Mouse (Mus musculus) layer of hippocampus, adult 2 months (tissue): ENCODE data around the gene Pde4d. TPM values are rescaled to one million over a fixed set of nuclear protein-coding genes. Genes with fewer than 3 reads are reported as not detected.

Source experiments
- DNase-seq, 2 experiments: peaks; one replicate each; pipeline ENCODE4 v3.0.0; 2022; ENCODE audit warnings: low spot score in 2 of 2
- H3K27ac ChIP-seq: fragments of 200-600 bp; 2 replicates; pipeline ENCODE4 v1.8.1; 2022
- H3K4me3 ChIP-seq: fragments of 200-600 bp; 2 replicates; pipeline ENCODE4 v1.8.1; 2022; ENCODE audit warnings: mild to moderate bottlenecking
- CTCF ChIP-seq: fragments of 200-600 bp; conservative IDR thresholded peaks from 2 replicates; pipeline ENCODE4 v1.8.1; 2022; ENCODE audit warnings: antibody characterized with exemption, mild to moderate bottlenecking, moderate library complexity
- total RNA-seq, 2 experiments: library from RNA; stranded (reverse); gene quantifications; 2 replicates each; pipeline ENCODE4 v1.2.3; 2021

Pde4d gene
- total RNA-seq, 2 experiments from 2014 or later = 72.2 to 73.8 TPM

DNA sequence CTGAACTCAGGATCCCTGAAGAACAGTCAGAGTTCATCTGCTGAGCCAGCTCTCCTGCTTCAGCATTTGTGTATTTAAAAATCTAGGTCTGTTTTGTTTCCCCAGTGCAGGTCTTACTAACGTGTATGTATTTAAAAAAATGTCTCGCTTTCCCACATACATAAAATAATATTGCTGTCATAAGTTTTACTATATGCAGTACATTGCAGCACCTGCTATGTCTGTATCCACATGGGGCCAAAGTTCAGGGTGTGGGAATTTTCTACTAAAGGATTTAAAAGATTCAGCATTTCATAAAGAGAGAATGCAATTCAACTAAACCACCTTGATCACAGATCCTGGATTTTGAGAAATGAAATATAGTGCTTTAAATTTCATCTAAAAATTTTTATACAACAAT, 646.9 kb downstream of the Pde4d start:
- Histone ChIP-seq H3K4me3 (no peak overlapping the region), H3K27ac (no peak overlapping the region)
- no peak for TF ChIP-seq CTCF
- no peak for DNase-seq

- peak in 1 of 2 experiments; percentile 9 for DNase-seq
- H3K4me3 ChIP-seq = peak overlapping the region; percentile 59
- no peak for TF ChIP-seq CTCF
- H3K27ac ChIP-seq = peak overlapping the region; percentile 95
These were observed 666.2 kb downstream of the Pde4d start for GRCm38 (mm10) chr13:109116004-109116341.

DNA sequence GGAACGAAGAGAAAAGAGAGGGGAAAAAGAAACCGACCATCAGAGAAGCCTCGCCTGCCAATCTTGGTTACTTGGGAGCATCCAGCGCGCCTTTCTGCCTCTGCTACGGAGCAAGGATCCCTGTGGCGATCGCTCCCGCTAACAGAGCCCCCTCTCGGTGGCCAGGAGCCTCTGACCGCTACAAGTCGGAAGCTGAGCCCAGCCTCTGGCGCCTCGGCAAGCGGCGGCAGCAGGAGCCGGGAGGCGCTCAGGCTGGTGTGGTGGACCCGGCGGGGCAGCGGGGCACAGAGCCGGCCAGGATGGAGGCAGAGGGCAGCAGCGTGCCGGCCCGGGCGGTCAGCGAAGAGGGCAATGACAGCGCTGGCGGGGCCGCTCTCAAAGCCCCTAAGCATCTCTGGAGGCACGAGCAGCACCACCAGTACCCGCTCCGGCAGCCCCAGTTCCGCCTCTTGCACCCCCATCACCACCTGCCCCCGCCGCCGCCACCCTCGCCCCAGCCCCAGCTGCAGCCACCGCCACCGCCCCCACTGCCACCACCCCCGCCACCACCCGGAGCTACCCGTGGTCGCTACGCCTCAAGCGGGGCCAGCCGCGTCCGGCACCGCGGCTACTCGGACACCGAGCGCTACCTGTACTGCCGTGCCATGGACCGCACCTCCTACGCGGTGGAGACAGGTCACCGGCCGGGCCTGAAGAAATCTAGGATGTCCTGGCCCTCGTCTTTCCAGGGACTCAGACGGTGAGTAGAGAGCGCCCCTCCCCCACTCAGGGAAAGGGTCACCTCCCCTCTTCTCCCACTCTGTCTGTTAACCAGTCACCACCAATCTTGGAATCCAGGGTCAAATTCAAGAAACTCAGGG, 666.8 kb downstream of the Pde4d start:
- peak; percentile 42 to 46 for DNase-seq
- peak overlapping the region; percentile 95 for H3K27ac ChIP-seq
- H3K4me3 ChIP-seq = peak overlapping the region; percentile 59
- TF ChIP-seq CTCF = peak; percentile 74

DNA sequence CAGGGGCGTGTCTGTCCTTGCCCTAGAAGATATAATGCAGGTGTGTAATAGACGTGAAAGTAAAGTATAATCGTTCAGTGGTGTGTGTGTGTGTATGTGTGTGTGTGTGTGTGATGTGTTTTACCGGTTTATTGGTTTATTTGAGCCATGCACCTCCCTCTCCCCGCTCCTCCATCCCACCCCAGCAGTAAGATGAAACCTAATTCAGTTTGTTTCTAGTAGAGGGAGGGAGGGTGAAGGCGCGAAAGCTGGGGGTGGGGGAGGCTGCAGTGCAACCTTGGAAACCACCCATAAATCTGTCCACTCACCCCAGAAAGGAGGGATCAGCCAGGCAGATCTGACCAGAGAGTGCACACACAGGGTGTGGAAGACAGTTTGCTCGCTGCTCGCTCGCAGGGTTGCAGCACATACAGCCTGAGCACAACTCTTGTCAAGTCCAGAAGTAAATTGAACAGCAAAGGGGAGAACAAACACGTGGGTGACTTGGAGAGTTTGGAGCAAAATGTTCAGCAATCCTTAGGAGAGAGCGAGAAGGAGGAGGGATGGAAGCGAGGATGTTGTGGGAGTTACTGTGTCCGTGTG, 667.6 kb downstream of the Pde4d start:
- H3K27ac ChIP-seq = peak overlapping the region; percentile 95
- TF ChIP-seq CTCF = no peak
- H3K4me3 ChIP-seq = peak overlapping the region; percentile 59
- peak in 1 of 2 experiments; percentile 13 for DNase-seq

DNA sequence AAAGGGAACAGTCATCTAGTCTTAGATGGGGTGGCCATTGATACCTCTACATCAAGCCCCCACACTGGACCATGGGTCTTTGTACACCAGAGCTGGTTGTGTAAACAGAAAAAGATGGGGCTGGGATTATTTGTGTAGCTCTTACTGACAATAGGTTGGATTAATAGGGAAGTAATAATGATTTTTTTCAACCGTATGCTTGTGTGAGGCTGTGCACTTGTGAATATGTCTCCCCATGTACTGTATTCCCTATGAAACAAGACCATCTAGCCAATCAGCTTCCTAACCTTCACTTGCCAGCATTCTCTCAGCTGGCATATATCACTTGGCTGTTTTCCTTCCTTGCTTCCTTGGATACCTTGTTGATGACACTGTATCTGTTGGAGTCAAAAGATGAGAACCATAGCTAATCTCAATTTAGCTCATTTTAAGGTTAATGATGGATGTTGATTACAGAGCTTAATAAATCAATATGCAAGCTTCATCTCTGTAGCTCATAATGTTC, 668.6 kb downstream of the Pde4d start:
- Histone ChIP-seq H3K4me3 (peak overlapping the region; percentile 23; the same call in 1 of the 2 replicates), H3K27ac (0 out of 2 replicates have a peak overlapping the region, but pooled peaks have one; percentile 5)
- TF ChIP-seq CTCF = no peak
- no peak for DNase-seq

DNA sequence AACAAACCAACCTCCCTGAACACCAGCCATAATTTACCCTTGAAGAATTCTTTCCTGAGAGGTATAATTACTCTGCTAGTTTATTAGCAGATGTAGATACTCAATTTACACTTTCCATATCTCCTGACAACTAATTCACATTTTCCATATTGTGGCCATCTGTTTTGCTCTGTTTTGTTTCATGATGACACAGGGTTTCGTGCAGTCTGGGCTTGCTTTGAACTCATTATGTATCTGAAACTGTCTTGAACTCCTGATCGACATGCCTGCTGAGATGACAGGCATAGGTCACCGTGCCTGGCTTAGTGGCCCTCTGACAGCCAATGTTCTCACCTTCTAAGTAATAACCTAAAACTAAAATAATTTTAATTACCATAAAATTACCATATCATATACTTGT, 672.1 kb downstream of the Pde4d start:
- TF ChIP-seq CTCF = no peak
- no peak for DNase-seq
- Histone ChIP-seq H3K27ac (no peak overlapping the region), H3K4me3 (no peak overlapping the region)

DNA sequence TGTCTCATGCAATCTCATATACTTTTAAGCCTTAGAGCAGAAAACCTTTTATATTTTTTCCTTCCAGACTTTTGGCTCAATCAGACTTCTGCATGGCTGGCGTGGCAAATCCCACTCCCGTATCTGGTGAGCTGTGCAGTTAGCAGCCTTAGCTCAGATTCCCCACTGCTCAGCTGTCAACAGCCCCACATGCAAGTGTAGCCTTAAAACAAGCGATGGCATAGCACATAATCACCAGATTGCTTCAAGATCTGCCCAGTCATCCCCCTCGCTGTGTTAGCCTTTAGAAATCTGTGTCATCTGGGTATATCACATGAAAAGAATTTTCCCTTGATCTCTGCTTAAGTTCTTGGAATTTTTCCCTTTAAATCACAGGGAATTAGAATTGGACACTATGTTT, 686.7 kb downstream of the Pde4d start:
- H3K4me3 ChIP-seq = no peak overlapping the region
- TF ChIP-seq CTCF = no peak
- peak overlapping the region; percentile 36; the same call in 1 of the 2 replicates for H3K27ac ChIP-seq
- peak; percentile 15 to 33 for DNase-seq

- DNase-seq = no peak
- H3K4me3 ChIP-seq = no peak overlapping the region
- no peak for TF ChIP-seq CTCF
- no peak overlapping the region for H3K27ac ChIP-seq
These were observed 709.0 kb downstream of the Pde4d start for GRCm38 (mm10) chr13:109158703-109159102.

DNA sequence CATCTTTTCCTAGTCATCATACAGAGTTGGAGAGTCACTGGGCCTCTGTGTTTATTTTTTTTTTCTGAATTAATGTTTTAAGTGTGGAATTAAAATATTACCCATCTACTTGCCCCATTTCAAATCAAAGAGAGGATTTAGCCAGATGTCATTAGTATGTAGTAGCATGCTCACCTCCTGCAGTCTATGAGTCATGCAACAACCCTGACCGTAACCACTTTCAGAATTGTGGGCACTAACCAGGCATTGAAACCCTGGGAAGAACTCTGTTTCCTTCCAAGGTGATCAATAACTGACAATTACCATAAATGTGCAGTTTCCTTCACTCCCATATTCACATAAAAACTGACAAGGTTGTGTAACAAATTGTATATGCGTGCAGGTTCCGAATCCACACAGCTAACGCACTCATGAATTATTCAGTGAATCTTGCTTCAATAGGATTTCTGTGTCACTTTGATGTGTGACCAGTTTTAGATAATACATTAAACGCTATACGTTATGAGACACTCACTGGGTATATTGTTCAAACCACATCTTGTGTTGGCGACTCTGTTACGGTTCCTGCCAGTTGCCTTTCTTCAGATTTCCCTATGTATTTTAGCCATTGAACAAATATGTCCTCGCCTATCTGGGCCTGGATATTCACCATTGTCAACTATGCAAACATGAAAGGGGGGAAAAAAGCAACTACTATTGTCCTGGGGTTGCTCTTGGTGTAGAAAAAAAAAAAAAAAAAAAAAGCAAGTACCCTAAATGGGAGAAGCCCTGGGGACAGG, 719.0 kb downstream of the Pde4d start:
- DNase-seq = no peak
- H3K4me3 ChIP-seq = no peak overlapping the region
- TF ChIP-seq CTCF = no peak
- no peak overlapping the region for H3K27ac ChIP-seq

DNA sequence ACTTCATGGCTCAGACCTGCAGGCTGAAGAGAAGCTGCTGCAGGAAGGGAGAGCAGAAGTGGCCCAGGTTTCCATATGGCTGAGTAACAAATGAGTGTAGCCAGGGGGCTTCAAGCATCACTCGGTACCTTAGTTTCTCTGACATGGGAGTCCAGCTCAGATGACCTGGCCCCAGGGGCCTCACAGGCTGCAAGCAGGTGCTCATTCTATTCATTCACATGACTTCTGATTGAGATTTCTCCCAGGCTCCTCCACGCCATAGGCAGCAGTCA, 719.5 kb downstream of the Pde4d start:
- H3K27ac ChIP-seq = no peak overlapping the region
- no peak for DNase-seq
- H3K4me3 ChIP-seq = no peak overlapping the region
- TF ChIP-seq CTCF = no peak

DNA sequence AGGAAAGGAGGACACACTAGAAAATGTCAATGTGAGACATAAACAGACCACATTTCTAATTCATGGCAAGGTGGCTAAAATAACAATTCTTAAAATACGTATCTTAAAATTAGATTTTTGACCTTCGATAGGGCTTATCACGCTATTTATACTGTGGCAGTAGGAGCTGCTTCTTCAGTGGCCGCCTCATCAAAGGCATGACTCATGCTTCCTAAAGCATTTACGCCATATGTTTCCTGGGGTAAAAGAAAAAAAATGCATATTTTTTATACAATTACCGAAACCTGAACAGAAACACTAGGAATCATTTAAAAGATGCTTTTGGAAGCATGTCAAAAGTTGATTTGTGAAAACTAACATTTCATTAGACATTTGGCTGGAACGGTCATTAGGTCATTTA, 721.9 kb downstream of the Pde4d start:
- Histone ChIP-seq H3K27ac (peak overlapping the region; percentile 36; the same call in 1 of the 2 replicates), H3K4me3 (no peak overlapping the region)
- no peak for DNase-seq
- TF ChIP-seq CTCF = no peak

DNA sequence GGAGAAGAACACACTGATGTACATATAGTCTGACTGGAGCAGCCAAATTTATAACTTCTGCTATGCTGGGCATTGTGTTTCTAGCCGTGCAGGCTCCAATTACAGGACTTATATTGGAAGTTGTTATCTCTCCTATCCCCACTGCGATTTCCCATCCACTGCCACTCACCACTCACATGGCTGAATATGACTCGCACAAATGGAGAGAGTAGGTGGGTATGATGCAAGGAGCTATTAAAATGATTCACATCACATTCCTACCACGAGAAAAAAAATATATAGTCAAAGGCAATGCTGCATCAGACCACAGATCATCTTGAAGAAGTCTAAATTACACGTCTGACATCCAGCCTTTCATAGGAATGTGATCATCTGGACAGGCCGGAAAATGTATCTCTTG, 725.5 kb downstream of the Pde4d start:
- Histone ChIP-seq H3K4me3 (no peak overlapping the region), H3K27ac (no peak overlapping the region)
- TF ChIP-seq CTCF = no peak
- DNase-seq = peak in 1 of 2 experiments; percentile 16

DNA sequence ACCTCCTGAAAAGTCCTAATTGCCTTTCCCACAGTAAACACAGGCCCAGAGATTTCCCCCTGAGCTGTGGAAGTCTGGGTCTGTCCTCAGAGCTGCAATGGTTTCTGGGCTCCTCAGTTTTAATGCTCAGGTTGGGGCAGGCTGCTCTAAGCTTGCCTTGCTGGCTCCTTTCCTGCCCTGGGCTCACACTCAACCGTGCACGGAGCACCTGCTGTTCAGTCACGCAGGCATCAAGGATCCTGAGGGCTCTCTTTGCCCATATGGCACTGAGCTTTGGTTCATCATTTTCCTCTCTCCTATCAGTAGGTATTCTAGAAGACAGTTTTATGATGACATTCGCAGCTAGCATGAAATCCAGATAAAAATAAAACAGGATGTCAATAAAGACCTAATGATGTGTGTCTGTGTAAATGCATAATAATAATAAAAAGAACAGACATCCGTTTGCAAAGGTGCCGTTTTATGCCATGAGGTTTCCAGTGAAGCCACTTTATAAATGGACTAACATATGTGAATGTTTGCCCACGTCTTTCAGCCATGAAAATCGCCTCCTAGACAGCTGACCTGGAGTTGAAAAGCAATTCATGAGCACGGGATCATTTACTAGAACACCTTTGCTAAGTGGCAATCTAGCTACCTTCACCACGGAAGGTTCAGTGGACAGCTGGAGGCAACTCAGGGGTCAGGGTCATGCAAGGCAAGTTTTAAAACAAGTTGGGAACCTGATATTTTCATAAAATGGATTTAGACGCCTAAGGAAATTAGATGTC, 726.3 kb downstream of the Pde4d start:
- DNase-seq = no peak
- TF ChIP-seq CTCF = no peak
- H3K4me3 ChIP-seq = no peak overlapping the region
- 0 out of 2 replicates have a peak overlapping the region, but pooled peaks have one; percentile 3 for H3K27ac ChIP-seq
